Mouse (Mus musculus) forebrain, postnatal 0 days (tissue): ENCODE data around the gene Kndc1. TPM values are rescaled to one million over a fixed set of nuclear protein-coding genes. Genes with fewer than 3 reads are reported as not detected.

ENCODE experiments used
- ATAC-seq: fragments of 200-750 bp; cut with Nextera tagmentation; 2 replicates; pipeline ENCODE4 v1.8.0; 2017; ENCODE audit warnings: mild to moderate bottlenecking, moderate library complexity
- DNase-seq: peaks from one replicate; pipeline ENCODE4 v3.0.0-alpha.2; 2015
- H3K27ac ChIP-seq: fragments of 300-500 bp; sonication (generic); 2 replicates; pipeline ENCODE4 v1.5.1; 2014; ENCODE audit warnings: low read depth, mild to moderate bottlenecking, antibody characterized with exemption, low read length, moderate library complexity, mixed read lengths
- H3K27me3 ChIP-seq: fragments of 300-500 bp; sonication (generic); 2 replicates; pipeline ENCODE4 v1.6.1; 2014; ENCODE audit warnings: mild to moderate bottlenecking, low read length, mixed read lengths; ENCODE audit not compliant: insufficient read depth
- H3K36me3 ChIP-seq: fragments of 300-500 bp; sonication (generic); 2 replicates; pipeline ENCODE4 v1.6.1; 2014; ENCODE audit warnings: mild to moderate bottlenecking, moderate library complexity; ENCODE audit not compliant: insufficient read depth
- H3K4me1 ChIP-seq: fragments of 300-500 bp; sonication (generic); 2 replicates; pipeline ENCODE4 v1.6.1; 2014; ENCODE audit warnings: antibody characterized with exemption; ENCODE audit not compliant: insufficient read depth
- H3K4me2 ChIP-seq: fragments of 300-500 bp; sonication (generic); 2 replicates; pipeline ENCODE4 v1.6.1; 2014; ENCODE audit warnings: low read depth, mild to moderate bottlenecking, moderate library complexity
- H3K4me3 ChIP-seq: fragments of 300-500 bp; sonication (generic); 2 replicates; pipeline ENCODE4 v1.5.1; 2014; ENCODE audit warnings: low read depth, low read length, mixed read lengths
- H3K9ac ChIP-seq: fragments of 300-500 bp; sonication (generic); 2 replicates; pipeline ENCODE4 v1.6.1; 2014; ENCODE audit warnings: mild to moderate bottlenecking
- H3K9me3 ChIP-seq: fragments of 300-500 bp; sonication (generic); 2 replicates; pipeline ENCODE4 v1.6.1; 2016; ENCODE audit warnings: low read length
- CTCF ChIP-seq: sonication (generic); IDR thresholded peaks from 2 replicates; pipeline ENCODE4 v1.5.1; 2016; ENCODE audit warnings: antibody characterized with exemption, control low read depth, low read depth
- WGBS: fragments of 180-500 bp; shearing (Covaris S2); extraction: QIAGEN DNeasy Blood & Tissue Kit; methylation state at CpG from one replicate; pipeline ENCODE4 v1.1.7; 2014; 5-methylcytosine and 5-hydroxymethylcytosine counted together
- microRNA counts: library from miRNA; unstranded; fragments of <30 nt; microRNA quantifications from one replicate; lab custom pipeline; 2015
- microRNA-seq, 2 experiments: library from miRNA; unstranded; fragments of <30 nt; microRNA quantifications; one replicate each; pipeline ENCODE4; 2016
- polyA plus RNA-seq: library from polyadenylated mRNA; unstranded; fragments of >200 nt; fragmentation: Nextera tagmentation; extraction: Ambion mirVana; gene quantifications from 2 replicates; pipeline ENCODE4 v1.2.1, GENCODE M21; 2015
- total RNA-seq: library from RNA; depleted of rRNA; stranded (reverse); fragments of >200 nt; gene quantifications from 2 replicates; pipeline ENCODE4 v1.2.3, GENCODE M21; 2014; rRNA removed

The Kndc1 gene
- total and polyA plus RNA-seq, 2 experiments from 2014 or later: 10.0 to 48.4 TPM

DNA sequence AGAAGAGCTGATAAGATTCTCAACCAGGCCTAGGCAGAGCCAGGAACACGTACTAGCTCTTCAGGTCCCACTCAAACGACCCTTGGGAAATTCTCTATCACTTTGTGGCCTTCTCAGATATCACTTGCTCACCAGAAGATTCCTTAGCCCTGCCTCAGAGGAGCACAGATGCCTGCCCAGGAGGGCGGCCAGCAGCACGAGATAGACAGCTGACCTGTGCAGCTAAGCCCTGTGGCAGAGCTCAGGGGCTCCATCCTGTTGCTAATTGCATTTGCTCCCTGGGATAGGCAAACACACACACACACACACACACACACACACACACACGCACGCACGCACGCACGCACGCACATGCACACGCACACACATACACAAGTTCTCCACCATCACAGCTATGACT, 87.6 kb downstream of the Kndc1 start:
- TF ChIP-seq CTCF: no peak
- Histone ChIP-seq H3K27me3 (no peaks in the 10 kb centered on the region), H3K9ac (no peak overlapping the region), H3K36me3 (peaks cover 6% of the 10 kb centered on the region; the same call in 1 of the 2 replicates), H3K27ac (no peak overlapping the region), H3K9me3 (no peaks in the 10 kb centered on the region), H3K4me3 (no peak overlapping the region), H3K4me1 (0 out of 2 replicates have a peak, but pooled peaks cover 4% of the 10 kb centered on the region), H3K4me2 (no peak overlapping the region)
- no peak for ATAC-seq
- no peak for DNase-seq
- 84% methylated on average over 11 of the region's 11 CpGs for WGBS

DNA sequence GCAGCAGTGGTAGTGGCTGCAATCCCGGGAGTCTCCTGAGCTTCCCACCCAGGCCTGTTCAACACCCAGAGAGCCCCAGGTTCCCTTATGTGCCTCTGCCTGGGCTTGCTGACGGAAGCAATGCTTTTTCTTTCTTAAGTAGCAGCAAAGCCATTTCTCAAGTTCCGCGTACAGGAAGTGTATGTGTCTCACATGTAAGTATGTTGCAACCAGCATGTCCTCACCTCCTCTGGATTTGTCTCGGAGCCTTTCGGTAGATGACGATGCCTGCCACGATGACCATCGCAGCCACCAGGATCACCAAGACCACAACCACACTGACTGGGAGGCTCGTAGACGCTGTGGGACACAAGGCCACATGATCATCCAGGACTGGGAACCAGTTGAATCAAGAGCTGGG, 90.0 kb downstream of the Kndc1 start:
- ATAC-seq (no peak), DNase-seq (no peak)
- no peak overlapping the region for H3K27ac ChIP-seq
- H3K4me3 ChIP-seq: no peak overlapping the region
- peaks cover 6% of the 10 kb centered on the region; the same call in 1 of the 2 replicates for H3K36me3 ChIP-seq
- no peak for TF ChIP-seq CTCF
- H3K4me2 ChIP-seq: no peak overlapping the region
- 94% methylated on average over 11 of the region's 11 CpGs for WGBS
- no peaks in the 10 kb centered on the region for H3K4me1 ChIP-seq
- no peaks in the 10 kb centered on the region for H3K27me3 ChIP-seq
- no peak overlapping the region for H3K9ac ChIP-seq
- H3K9me3 ChIP-seq: no peaks in the 10 kb centered on the region

DNA sequence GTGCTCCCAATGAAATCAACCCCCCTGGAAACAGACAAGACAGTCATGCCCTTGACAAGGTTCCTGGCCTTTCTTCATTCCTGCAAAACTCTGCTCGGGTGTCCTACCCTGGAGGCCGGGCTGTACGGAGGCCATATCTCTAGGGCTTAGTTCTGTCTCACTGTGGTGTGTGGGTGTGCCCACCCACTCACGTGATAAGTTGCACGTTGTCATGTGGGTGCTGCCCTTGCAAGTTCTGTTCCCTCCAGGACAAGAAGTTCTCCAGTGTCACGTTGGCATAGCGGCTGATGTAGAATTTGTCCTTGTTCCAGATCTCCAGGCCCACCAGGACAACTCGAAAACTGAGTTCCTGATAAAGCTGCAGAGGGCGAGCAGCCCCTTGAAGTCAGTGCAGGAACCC, 93.8 kb downstream of the Kndc1 start:
- Histone ChIP-seq H3K4me3 (no peak overlapping the region), H3K27me3 (no peaks in the 10 kb centered on the region), H3K27ac (no peak overlapping the region), H3K36me3 (peaks cover 6% of the 10 kb centered on the region; the same call in 1 of the 2 replicates), H3K9me3 (no peaks in the 10 kb centered on the region), H3K9ac (no peak overlapping the region), H3K4me1 (no peaks in the 10 kb centered on the region), H3K4me2 (no peak overlapping the region)
- no peak for TF ChIP-seq CTCF
- DNase-seq (no peak), ATAC-seq (no peak)
- 87% methylated on average over 9 of the region's 9 CpGs for WGBS

DNA sequence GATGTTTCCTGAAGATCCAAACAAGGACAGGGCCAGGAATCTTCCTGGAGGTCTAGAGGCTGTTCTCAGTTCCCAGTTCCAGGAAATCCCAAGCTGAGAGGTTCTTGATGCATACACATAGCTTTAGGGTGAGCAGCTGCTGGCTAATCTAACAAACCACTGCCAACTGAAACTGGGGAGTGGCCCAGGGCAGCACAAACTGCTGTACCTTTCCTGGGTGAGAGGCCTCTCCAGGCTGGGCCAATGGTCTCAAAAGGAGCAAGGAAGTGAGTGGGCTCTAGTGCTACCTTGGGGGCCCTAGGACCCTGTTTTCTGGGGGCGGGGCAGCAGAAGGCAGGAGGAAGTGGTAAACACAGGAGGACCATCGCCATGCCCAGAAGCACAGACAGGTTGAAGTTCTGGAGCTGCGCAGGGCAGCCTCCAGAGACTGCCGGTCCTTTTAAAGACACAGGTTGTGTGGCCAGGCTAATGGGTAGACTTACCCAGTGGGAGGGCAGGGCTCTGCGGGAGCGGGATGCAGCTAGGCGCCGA, 96.4 kb downstream of the Kndc1 start:
- Histone ChIP-seq H3K4me1 (no peaks in the 10 kb centered on the region), H3K27ac (no peak overlapping the region), H3K9me3 (no peaks in the 10 kb centered on the region), H3K4me3 (no peak overlapping the region), H3K27me3 (no peaks in the 10 kb centered on the region), H3K4me2 (no peak overlapping the region), H3K36me3 (peaks cover 14% of the 10 kb centered on the region), H3K9ac (no peak overlapping the region)
- 67% methylated on average over 8 of the region's 8 CpGs for WGBS
- ATAC-seq: no peak
- no peak for TF ChIP-seq CTCF
- no peak for DNase-seq

MicroRNAs within 50 kb of the gene (microRNA counts, 519-probe panel; counts per million panel counts)
- microRNA mmu-miR-202-3p (lab: Ali Mortazavi, UCI): not detected
- not detected for microRNA mmu-miR-202-5p (lab: Ali Mortazavi, UCI)

Small RNAs within 50 kb of the gene (microRNA-seq; reads per million reads assigned to microRNA genes)
- 0.39 to 2.1 reads per million in 2 experiments for gene Mir202
- 0.24 to 0.77 reads per million in 2 experiments for gene Mir7062
- gene mmu-mir-7686: 0 reads per million in 2 experiments

Other genes with a start within 250 kb of the Kndc1 start
- gene Cfap46, start 210.9 kb upstream of the Kndc1 start, total RNA-seq: 2.5 and 4.5 TPM in 2 replicates
- gene Cfap46, start 210.9 kb upstream of the Kndc1 start, polyA plus RNA-seq: 1.7 and 3.1 TPM in 2 replicates
- 12.2 and 17.1 TPM in 2 replicates for gene Adgra1, start 60.5 kb upstream of the Kndc1 start, total RNA-seq
- gene Adgra1, start 60.5 kb upstream of the Kndc1 start, polyA plus RNA-seq: 18.0 and 39.3 TPM in 2 replicates
- gene Utf1, start 49.1 kb downstream of the Kndc1 start, total RNA-seq: not detected in 2 replicates
- not detected in 2 replicates for gene Utf1, start 49.1 kb downstream of the Kndc1 start, polyA plus RNA-seq
- 1.6 and 2.7 TPM in 2 replicates for gene 6430531B16Rik, start 84.1 kb downstream of the Kndc1 start, total RNA-seq
- gene 6430531B16Rik, start 84.1 kb downstream of the Kndc1 start, polyA plus RNA-seq: 1.3 and 2.0 TPM in 2 replicates
- 2.6 and 3.4 TPM in 2 replicates for gene Adam8, start 97.9 kb downstream of the Kndc1 start, total RNA-seq
- 0.47 TPM in 2 replicates for gene Adam8, start 97.9 kb downstream of the Kndc1 start, polyA plus RNA-seq
- gene Zfp511, start 141.7 kb downstream of the Kndc1 start, total RNA-seq: 49.8 and 56.1 TPM in 2 replicates
- gene Zfp511, start 141.7 kb downstream of the Kndc1 start, polyA plus RNA-seq: 66.1 and 74.3 TPM in 2 replicates
- 67.3 and 79.8 TPM in 2 replicates for gene Tubgcp2, start 142.0 kb downstream of the Kndc1 start, total RNA-seq
- gene Tubgcp2, start 142.0 kb downstream of the Kndc1 start, polyA plus RNA-seq: 57.8 and 68.1 TPM in 2 replicates
- 0.48 and 1.2 TPM in 2 replicates for gene Msx3, start 154.4 kb downstream of the Kndc1 start, total RNA-seq
- gene Msx3, start 154.4 kb downstream of the Kndc1 start, polyA plus RNA-seq: 0.53 and 1.5 TPM in 2 replicates
- gene Caly, start 187.9 kb downstream of the Kndc1 start, total RNA-seq: 259 and 284 TPM in 2 replicates
- 348 and 396 TPM in 2 replicates for gene Caly, start 187.9 kb downstream of the Kndc1 start, polyA plus RNA-seq
- not detected in 2 replicates for gene Prap1, start 198.7 kb downstream of the Kndc1 start, total RNA-seq
- not detected in 2 replicates for gene Prap1, start 198.7 kb downstream of the Kndc1 start, polyA plus RNA-seq
- 15.7 and 23.0 TPM in 2 replicates for gene Fuom, start 207.7 kb downstream of the Kndc1 start, total RNA-seq
- gene Fuom, start 207.7 kb downstream of the Kndc1 start, polyA plus RNA-seq: 26.9 and 28.4 TPM in 2 replicates
- 8.8 and 10.5 TPM in 2 replicates for gene Paox, start 221.1 kb downstream of the Kndc1 start, total RNA-seq
- gene Paox, start 221.1 kb downstream of the Kndc1 start, polyA plus RNA-seq: 6.0 and 7.5 TPM in 2 replicates
- 84.0 and 103 TPM in 2 replicates for gene Echs1, start 221.8 kb downstream of the Kndc1 start, total RNA-seq
- gene Echs1, start 221.8 kb downstream of the Kndc1 start, polyA plus RNA-seq: 113 and 116 TPM in 2 replicates
- gene Mtg1, start 242.9 kb downstream of the Kndc1 start, total RNA-seq: 14.2 and 15.0 TPM in 2 replicates
- gene Mtg1, start 242.9 kb downstream of the Kndc1 start, polyA plus RNA-seq: 33.7 and 35.8 TPM in 2 replicates